Mouse (Mus musculus) kidney, postnatal 0 days (tissue): Measurements from ENCODE around the gene Dus4l. TPM values are rescaled to one million over a fixed set of nuclear protein-coding genes. Genes with fewer than 3 reads are reported as not detected.

ENCODE experiments used
- ATAC-seq: fragments of 200-750 bp; cut with Nextera tagmentation; replicated peaks from 2 replicates; pipeline ENCODE4 v1.8.0; 2017; ENCODE audit warnings: low read depth, moderate number of reproducible peaks, moderate TSS enrichment, moderate library complexity; ENCODE audit not compliant: low FRiP score
- DNase-seq: peaks from one replicate; pipeline ENCODE4 v3.0.0-alpha.2; 2016; ENCODE audit warnings: low spot score
- H3K27ac ChIP-seq: fragments of 300-500 bp; sonication (generic); 2 replicates; pipeline ENCODE4 v1.5.1; 2014; ENCODE audit warnings: mild to moderate bottlenecking
- H3K27me3 ChIP-seq: fragments of 300-500 bp; sonication (generic); 2 replicates; pipeline ENCODE4 v1.6.1; 2014; ENCODE audit warnings: low read length, mixed read lengths; ENCODE audit not compliant: insufficient read depth
- H3K36me3 ChIP-seq: fragments of 300-500 bp; sonication (generic); 2 replicates; pipeline ENCODE4 v1.6.1; 2014; ENCODE audit warnings: low read length, mixed read lengths; ENCODE audit not compliant: insufficient read depth
- H3K4me1 ChIP-seq: fragments of 300-500 bp; sonication (generic); replicated peaks from 2 replicates; pipeline ENCODE4 v1.6.1; 2014; ENCODE audit warnings: antibody characterized with exemption, low read length, mixed read lengths; ENCODE audit not compliant: insufficient read depth
- H3K4me2 ChIP-seq: fragments of 300-500 bp; sonication (generic); 2 replicates; pipeline ENCODE4 v1.6.1; 2014; ENCODE audit warnings: mild to moderate bottlenecking, low read length, moderate library complexity, mixed read lengths
- H3K4me3 ChIP-seq: fragments of 300-500 bp; sonication (generic); replicated peaks from 2 replicates; pipeline ENCODE4 v1.5.1; 2014; ENCODE audit warnings: low read depth, low read length
- H3K9ac ChIP-seq: fragments of 300-500 bp; sonication (generic); 2 replicates; pipeline ENCODE4 v1.6.1; 2014; ENCODE audit warnings: low read depth, low read length
- H3K9me3 ChIP-seq: fragments of 300-500 bp; sonication (generic); replicated peaks from 2 replicates; pipeline ENCODE4 v1.6.1; 2016; ENCODE audit warnings: low read length, inconsistent platforms, mixed read lengths
- CTCF ChIP-seq: IDR thresholded peaks from 2 replicates; pipeline ENCODE4 v1.5.1; 2016; ENCODE audit warnings: antibody characterized with exemption, low read depth, mild to moderate bottlenecking, moderate library complexity
- WGBS: fragments of 180-500 bp; shearing (Covaris S2); extraction: QIAGEN DNeasy Blood & Tissue Kit; methylation state at CpG from one replicate; pipeline ENCODE4 v1.1.7; 2014; 5-methylcytosine and 5-hydroxymethylcytosine counted together
- polyA plus RNA-seq: library from polyadenylated mRNA; unstranded; fragments of >200 nt; fragmentation: Nextera tagmentation; extraction: Ambion mirVana; gene quantifications from 2 replicates; pipeline ENCODE4 v1.2.1, GENCODE M21; 2015

Gene Dus4l
- polyA plus RNA-seq, 1 experiment from 2014 or later, result 13.4 TPM

GRCm38 (mm10) chr12:31608138-31608537 lies 46.5 kb downstream of the Dus4l start:
- H3K27ac ChIP-seq, result no peak overlapping the region

GRCm38 (mm10) chr12:31604894-31605293 lies 49.7 kb downstream of the Dus4l start:
- Histone ChIP-seq H3K4me2 (no peak overlapping the region), H3K4me3 (no peak overlapping the region), H3K4me1 (no peaks in the 10 kb centered on the region), H3K27me3 (no peaks in the 10 kb centered on the region), H3K36me3 (no peaks in the 10 kb centered on the region), H3K27ac (no peak overlapping the region), H3K9ac (no peak overlapping the region), H3K9me3 (no peaks in the 10 kb centered on the region)
- ATAC-seq (no peak), DNase-seq (no peak)
- TF ChIP-seq CTCF, result no peak
- WGBS, result 92% methylated on average over 3 of the region's 3 CpGs

More at GRCm38 (mm10) chr12:31608138-31608537, 46.5 kb downstream of the Dus4l start:
- H3K4me1 ChIP-seq, result no peaks in the 10 kb centered on the region
- no peaks in the 10 kb centered on the region for H3K36me3 ChIP-seq
- H3K4me2 ChIP-seq, result no peak overlapping the region
- DNase-seq (no peak), ATAC-seq (no peak)
- no peaks in the 10 kb centered on the region for H3K27me3 ChIP-seq
- WGBS, result 21% methylated on average over 3 of the region's 3 CpGs
- H3K4me3 ChIP-seq, result no peak overlapping the region
- TF ChIP-seq CTCF, result no peak
- no peak overlapping the region for H3K9ac ChIP-seq
- no peaks in the 10 kb centered on the region for H3K9me3 ChIP-seq

GRCm38 (mm10) chr12:31603586-31603985 lies 51.0 kb downstream of the Dus4l start:
- Histone ChIP-seq H3K27me3 (no peaks in the 10 kb centered on the region), H3K9me3 (no peaks in the 10 kb centered on the region), H3K9ac (no peak overlapping the region), H3K27ac (no peak overlapping the region), H3K4me1 (no peaks in the 10 kb centered on the region), H3K4me2 (no peak overlapping the region), H3K36me3 (no peaks in the 10 kb centered on the region), H3K4me3 (no peak overlapping the region)
- WGBS, result 67% methylated on average over 6 of the region's 6 CpGs
- DNase-seq, result no peak
- no peak for TF ChIP-seq CTCF
- ATAC-seq, result no peak

GRCm38 (mm10) chr12:31594296-31594695 lies 60.3 kb downstream of the Dus4l start:
- no peak for DNase-seq
- H3K4me2 ChIP-seq, result no peak overlapping the region
- no peak overlapping the region for H3K4me3 ChIP-seq
- H3K4me1 ChIP-seq, result no peaks in the 10 kb centered on the region
- no peaks in the 10 kb centered on the region for H3K9me3 ChIP-seq
- H3K36me3 ChIP-seq, result no peaks in the 10 kb centered on the region
- H3K27ac ChIP-seq, result no peak overlapping the region
- no peaks in the 10 kb centered on the region for H3K27me3 ChIP-seq
- 79% methylated on average over 3 of the region's 3 CpGs for WGBS
- no peak for ATAC-seq
- H3K9ac ChIP-seq, result no peak overlapping the region
- TF ChIP-seq CTCF, result no peak

- no peak overlapping the region for H3K4me3 ChIP-seq
- DNase-seq, result no peak
- H3K27me3 ChIP-seq, result no peaks in the 10 kb centered on the region
- 25% methylated on average over 3 of the region's 3 CpGs for WGBS
- H3K4me2 ChIP-seq, result no peak overlapping the region
- TF ChIP-seq CTCF, result no peak
- H3K9ac ChIP-seq, result no peak overlapping the region
- no peak overlapping the region for H3K27ac ChIP-seq
- H3K9me3 ChIP-seq, result no peaks in the 10 kb centered on the region
- no peaks in the 10 kb centered on the region for H3K36me3 ChIP-seq
- ATAC-seq, result no peak
- H3K4me1 ChIP-seq, result no peaks in the 10 kb centered on the region
These were observed 62.6 kb downstream of the Dus4l start for GRCm38 (mm10) chr12:31592011-31592410.

Other genes starting within 250 kb of the Dus4l start
- gene Cbll1, start 155.2 kb downstream of the Dus4l start, polyA plus RNA-seq, result 11.2 and 13.1 TPM in 2 replicates
- gene Slc26a4, start 94.9 kb downstream of the Dus4l start, polyA plus RNA-seq, result 5.9 and 6.7 TPM in 2 replicates
- 35.3 TPM in 2 replicates for gene Bcap29, start 20.2 kb downstream of the Dus4l start, polyA plus RNA-seq
- 22.9 and 24.1 TPM in 2 replicates for gene Cog5, start within 50 bp of the Dus4l start, polyA plus RNA-seq
- 0.25 and 0.45 TPM in 2 replicates for gene Gpr22, start 59.1 kb upstream of the Dus4l start, polyA plus RNA-seq